Mouse (Mus musculus) right cerebral cortex, postnatal 10 days (tissue): ENCODE measurements at regions not wholly inside any gene's neighbourhood (a gene's known extent, or its start where the extent isn't known, plus 50 kb on each side); places are given as distances from the start of the nearest gene placed in this dataset.

ENCODE experiments used
- DNase-seq, 2 experiments: peaks; one replicate each; pipeline ENCODE4 v3.0.0; 2021; ENCODE audit warnings: low spot score in 2 of 2

- DNase-seq: no peak
Observed at GRCm38 (mm10) chr1:76075685-76076455, 529.8 kb downstream of the Slc4a3 start.

GRCm38 (mm10) chr1:76080241-76080640 is 534.2 kb downstream of the Slc4a3 start:
- no peak for DNase-seq

- no peak for DNase-seq
Observed at GRCm38 (mm10) chr1:76081700-76082099, 535.6 kb downstream of the Slc4a3 start.

DNA sequence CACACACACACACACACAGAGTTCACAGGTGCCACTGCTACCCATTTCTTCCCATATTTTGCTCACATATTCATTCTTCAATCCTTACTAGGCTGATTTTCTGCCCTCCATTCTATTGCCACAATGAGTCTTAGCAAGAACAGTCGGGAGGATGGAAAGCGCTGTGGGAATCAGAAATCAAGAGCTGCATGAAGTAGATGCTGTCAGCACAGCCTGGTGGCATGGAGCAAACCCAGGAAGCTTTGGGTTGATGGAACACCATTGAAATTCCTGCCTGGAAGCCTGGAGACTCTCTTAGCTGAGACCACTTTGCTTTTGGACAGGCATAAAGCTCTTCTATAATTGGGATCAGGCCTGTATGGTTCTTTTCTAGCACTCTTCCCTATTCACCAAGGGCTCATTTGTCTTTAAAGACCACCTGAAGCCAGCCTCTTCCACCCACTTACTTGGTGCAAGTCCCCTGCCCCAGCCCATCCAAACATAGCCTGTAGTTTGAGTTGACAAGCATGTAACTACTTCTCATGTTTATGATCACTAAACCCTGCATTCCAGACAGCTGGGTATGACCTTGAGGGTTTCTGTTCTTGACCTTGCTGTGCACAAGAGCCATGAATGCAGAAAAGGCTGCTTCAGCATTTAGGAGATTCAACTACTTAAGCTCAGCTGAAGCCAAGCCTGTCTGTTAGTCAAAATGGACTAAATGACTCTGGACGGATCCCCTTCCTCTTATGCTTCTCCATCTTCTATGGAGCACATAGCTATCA is 537.4 kb downstream of the Slc4a3 start:
- DNase-seq: no peak

GRCm38 (mm10) chr1:76091031-76091430 is 545.0 kb downstream of the Slc4a3 start:
- DNase-seq: no peak

DNA sequence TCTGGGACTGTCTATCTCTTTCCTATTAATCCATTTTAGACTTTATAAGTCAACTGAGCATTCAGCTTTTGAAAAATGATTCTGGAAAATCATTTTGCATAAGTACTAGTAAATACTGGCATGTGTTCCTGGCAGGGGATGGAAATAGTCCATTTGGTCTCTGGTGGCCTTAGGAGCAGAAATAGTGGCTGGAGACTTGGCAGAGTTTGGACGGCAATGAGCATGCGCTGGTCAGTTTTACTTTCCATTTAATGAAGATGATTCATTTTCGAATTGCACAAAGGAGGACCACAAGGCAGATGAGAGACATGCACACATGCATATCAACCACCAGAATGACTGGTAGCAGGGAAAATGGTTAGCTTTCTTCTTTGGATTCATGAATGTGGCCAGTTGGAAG is 567.2 kb downstream of the Slc4a3 start:
- DNase-seq: no peak

GRCm38 (mm10) chr1:76120840-76121239 is 574.8 kb downstream of the Slc4a3 start:
- DNase-seq: no peak

DNA sequence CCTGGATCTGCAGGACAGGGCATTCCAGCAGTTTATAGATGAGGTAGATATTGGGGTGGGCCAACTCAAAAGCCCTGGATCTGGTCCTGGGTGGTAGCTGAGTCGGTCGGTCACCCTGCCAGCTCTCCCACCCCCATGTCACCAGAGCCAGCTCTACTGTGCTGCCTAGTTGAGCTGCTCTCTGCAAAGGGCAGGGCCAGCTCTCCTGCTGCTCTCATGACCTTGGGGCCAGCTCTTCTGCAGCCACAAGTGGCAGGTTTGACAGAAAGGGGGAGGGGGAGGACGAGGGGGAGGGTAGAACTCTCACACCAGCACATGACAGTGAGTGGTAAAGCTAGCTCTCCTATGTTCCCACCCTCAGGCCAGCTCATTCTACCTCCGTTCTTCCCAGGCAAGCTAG is 584.3 kb downstream of the Slc4a3 start:
- DNase-seq: no peak

- DNase-seq: no peak
Observed at GRCm38 (mm10) chr1:76136810-76137209, 590.7 kb downstream of the Slc4a3 start.

- no peak for DNase-seq
Observed at GRCm38 (mm10) chr1:76137701-76138100, 591.6 kb downstream of the Slc4a3 start.

- DNase-seq: no peak
Observed at GRCm38 (mm10) chr1:76143516-76143915, 597.5 kb downstream of the Slc4a3 start.

DNA sequence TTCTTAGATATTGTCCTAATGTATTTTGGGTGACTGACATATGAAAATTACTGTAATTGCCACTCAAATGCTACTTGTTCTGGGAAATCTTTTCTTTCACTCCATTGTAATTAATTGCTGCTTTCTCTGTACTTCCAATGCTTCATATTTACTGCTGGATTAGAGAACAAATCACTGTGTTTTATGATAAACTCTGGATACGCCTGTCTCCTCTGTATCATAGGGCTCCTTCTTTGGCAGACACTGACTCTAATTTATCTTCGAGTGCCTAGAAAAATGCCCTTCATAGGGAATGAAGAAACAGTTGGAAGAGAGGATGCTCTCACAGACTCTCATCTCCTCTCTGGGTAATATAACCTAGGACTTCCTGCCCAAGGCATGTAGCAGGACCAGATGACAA is 602.9 kb downstream of the Slc4a3 start:
- DNase-seq: no peak

GRCm38 (mm10) chr1:76156291-76156690 is 610.2 kb downstream of the Slc4a3 start:
- DNase-seq: peak in 1 of 2 experiments; percentile 28

DNA sequence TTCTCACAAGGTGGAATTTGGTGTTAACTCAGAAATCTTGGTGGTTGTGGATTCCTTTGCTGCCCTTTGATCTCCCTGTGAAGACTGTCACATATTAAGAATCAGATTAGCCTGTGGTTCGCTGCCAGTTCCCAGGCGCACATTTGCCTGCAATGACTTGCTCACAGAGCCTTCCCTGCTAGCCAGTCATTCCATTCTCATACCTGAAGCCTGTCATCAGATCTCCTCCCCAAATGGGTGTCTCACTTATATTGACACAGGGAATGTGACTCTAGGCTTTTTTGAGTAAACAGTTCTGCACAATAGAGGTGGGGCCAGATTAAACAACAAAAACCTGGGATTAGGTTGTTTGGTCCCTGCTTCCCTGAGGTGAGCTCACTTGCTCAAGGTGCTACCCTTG is 621.4 kb downstream of the Slc4a3 start:
- no peak for DNase-seq

DNA sequence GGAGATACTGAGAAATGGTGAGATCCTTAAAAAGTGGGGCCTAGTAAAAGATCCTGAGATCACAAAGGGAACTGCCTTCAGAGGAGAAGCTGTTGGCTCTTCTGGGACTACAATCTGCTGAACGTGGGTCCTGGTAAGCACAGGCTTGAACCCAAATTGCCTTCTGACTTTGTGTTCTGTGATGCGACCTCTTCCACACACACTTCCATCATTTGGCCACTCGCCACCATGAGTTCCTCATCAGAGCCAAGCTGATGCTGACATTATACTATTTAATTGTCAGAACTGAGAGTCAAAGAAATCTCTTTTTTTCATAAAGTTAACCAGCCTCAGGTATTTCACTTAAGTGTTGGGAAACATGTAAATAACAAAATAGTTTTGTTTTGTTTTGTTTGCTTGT is 635.1 kb downstream of the Slc4a3 start:
- no peak for DNase-seq

- no peak for DNase-seq
Observed at GRCm38 (mm10) chr1:76194844-76195243, 648.8 kb downstream of the Slc4a3 start.

- DNase-seq: no peak
Observed at GRCm38 (mm10) chr1:76197651-76198050, 651.6 kb downstream of the Slc4a3 start.

DNA sequence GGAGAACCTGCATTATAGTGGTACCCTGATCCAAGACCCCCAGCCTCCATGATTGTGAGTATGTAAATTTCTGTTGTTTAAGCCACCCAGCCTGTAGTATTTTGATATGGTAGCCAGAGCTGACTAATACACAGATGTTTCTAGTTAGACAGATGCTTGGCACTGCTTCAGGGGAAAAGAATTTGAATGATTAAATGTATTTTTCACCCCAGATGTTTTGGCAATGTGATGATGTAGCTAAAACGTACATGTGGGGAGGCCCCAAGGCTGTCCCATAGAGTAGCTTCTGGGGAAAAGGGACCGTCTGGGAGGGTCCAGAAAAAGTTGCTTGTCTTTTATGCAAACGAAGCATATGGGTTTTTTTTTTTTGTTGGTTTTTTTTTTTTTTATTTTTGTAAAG is 654.8 kb downstream of the Slc4a3 start:
- DNase-seq: no peak

- DNase-seq: no peak
Observed at GRCm38 (mm10) chr1:76212486-76212885, 666.4 kb downstream of the Slc4a3 start.

DNA sequence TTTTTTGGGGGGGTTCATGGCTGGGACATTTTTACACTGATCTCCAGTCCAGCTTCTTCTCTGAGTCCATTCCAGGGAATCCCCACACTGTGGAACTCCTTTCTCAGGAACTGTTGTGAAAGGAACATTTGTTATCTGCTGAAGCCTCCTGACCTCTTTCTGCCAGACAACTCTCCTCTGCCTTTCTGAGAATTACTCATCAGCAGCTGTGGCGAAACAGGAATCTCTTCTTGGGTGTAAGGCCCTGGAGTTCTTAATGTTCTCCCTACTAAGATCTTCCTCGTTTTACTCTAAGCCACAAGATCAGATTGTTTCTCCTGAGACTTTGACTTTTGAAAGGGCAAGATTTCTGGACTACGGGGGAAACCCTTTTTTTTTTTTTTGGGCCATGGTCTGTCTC is 698.7 kb downstream of the Slc4a3 start:
- DNase-seq: no peak

- DNase-seq: no peak
Observed at GRCm38 (mm10) chr1:76246181-76246796, 700.2 kb downstream of the Slc4a3 start.

- no peak for DNase-seq
Observed at GRCm38 (mm10) chr1:76247126-76247525, 701.1 kb downstream of the Slc4a3 start.

- no peak for DNase-seq
Observed at GRCm38 (mm10) chr1:76258217-76258616, 712.2 kb downstream of the Slc4a3 start.
